Mouse (Mus musculus) ovary, postnatal 36 days (tissue): ENCODE results near the gene Sult4a1.
A peak's percentile ranks its signal among the peaks of the same experiment; 100 is the strongest.
"Not testable (repeated sequence)": the region's sequence is repeated elsewhere in the genome, so short reads cannot be mapped to it uniquely, and the experiment has no call there.

ENCODE experiments used
- DNase-seq: peaks from one replicate; pipeline ENCODE4 v3.0.0; 2022; ENCODE audit warnings: low spot score, mixed read lengths

Gene Sult4a1

DNA sequence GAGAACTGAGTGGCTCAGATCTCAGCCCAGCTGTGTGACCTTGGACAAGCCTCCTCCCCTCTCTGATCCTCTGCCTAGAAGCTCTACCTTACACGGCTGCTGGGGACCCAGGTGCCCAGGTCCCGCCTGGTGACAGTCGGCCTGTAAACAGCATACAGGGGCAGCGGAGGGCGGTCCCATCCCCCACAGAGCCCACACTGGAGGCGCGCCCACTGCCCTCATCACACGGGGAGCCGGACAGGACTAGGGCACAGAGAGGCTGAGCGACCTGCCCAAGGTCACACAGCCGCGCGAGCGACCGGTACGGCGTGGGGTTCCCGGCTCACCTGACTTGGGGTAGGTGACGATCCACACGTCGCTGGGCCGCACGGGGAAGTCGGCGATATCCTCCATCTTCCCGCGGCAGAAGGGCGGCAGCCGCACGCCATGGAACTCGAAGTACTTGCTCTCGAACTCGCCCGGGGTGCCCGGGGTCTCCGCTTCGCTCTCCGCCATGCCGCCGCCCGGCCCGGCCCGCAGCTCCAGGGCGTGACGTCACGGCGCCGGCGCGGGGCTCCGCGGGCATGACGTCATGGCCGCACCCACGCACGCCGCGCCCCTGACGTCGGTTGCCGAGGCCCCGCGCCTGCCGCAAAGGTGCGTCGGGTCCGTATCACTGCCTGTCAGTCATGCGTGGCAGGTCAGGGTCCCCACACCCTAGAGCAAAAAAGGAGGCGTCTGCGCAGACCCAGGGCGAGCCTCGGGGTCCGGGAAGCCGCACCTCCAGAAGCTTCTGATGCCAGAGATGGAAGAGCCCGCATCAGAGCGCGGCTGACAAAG lies at the start of gene Sult4a1:
Gene Sult4a1, minus strand, starts transcription at position 650 of the 819 bp plus-strand sequence.
- DNase-seq = no peak

- no peak for DNase-seq
Observed at GRCm38 (mm10) chr15:84140929-84141328, 35.4 kb upstream of the Sult4a1 start.

GRCm38 (mm10) chr15:84140109-84140508 lies 34.6 kb upstream of the Sult4a1 start:
- DNase-seq = no peak

- DNase-seq = no peak
Observed at GRCm38 (mm10) chr15:84139592-84140005, 34.0 kb upstream of the Sult4a1 start.

GRCm38 (mm10) chr15:84136473-84137415 lies 31.2 kb upstream of the Sult4a1 start:
- no peak for DNase-seq

DNA sequence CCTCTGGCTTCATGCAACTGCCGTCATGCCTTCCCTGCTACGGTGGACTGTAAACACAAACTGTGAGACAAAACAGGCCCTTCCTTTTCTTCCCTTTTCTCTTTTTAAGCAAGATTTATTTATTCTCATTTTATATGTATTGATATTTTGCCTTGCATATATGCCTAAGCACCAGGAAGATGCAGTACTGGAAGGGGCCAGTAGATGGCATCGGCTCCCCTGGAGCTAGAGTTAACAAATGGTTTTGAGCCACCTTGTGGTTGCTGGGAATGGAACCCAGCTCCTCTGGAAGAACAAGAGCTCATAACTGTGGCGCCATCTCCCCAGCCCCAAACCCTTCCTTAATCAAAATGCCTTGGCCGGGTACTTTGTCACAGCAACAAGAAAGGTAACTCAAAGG lies 29.9 kb upstream of the Sult4a1 start:
- DNase-seq = no peak

GRCm38 (mm10) chr15:84133440-84133839 lies 27.9 kb upstream of the Sult4a1 start:
- DNase-seq = no peak

- DNase-seq = no peak
Observed at GRCm38 (mm10) chr15:84131971-84132370, 26.4 kb upstream of the Sult4a1 start.

DNA sequence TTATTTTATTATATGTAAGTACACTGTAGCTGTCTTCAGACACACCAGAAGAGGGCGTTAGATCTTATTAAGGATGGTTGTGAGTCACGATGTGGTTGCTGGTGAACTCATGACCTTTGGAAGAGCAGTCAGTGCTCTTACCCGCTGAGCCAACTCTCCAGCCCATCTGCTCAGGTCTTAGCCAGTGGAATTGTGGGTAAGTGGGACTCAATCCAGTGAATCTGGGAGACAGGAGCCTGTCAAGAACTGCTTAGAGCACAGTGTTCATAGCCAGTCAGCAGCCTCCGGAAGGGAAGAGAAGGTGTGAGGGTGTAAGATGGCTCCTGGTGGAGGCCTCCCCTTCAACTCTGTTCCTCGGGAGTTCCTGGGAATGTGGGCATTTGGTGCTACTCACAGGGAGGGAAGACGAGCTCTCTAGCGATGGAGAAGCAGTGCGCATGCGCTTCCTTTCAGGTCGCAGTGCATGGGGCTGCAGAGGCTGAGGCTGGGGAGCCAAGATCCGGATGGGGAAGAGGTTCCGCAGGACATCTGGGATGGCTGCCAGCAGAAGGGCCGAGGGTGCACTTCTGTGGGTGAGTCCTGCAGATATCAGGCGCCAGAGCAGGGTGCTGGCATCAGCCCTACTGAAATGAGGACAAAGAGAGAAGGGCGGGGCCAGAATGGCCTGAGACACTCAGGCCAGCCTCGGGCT lies 25.7 kb upstream of the Sult4a1 start:
- peak; percentile 44 for DNase-seq

DNA sequence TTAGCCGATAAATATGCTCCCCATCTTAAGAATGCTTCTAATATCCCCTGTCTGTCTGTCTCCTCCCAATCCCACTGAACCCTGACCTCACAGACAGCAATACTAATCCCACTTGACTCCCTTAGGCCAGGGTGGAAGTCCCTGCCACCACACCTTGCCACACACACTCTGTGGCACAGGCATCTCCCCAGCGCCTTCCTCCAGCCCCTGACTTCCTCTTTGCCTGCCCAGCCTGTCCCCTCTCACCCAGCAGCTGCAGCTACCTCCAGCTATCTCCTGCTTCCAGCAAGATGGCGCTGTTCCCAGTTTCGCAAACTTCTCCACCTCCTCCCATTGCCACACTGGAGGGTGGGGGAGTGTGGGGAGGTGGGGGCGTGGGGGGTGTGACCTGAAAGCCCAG lies 21.3 kb upstream of the Sult4a1 start:
- DNase-seq = no peak

DNA sequence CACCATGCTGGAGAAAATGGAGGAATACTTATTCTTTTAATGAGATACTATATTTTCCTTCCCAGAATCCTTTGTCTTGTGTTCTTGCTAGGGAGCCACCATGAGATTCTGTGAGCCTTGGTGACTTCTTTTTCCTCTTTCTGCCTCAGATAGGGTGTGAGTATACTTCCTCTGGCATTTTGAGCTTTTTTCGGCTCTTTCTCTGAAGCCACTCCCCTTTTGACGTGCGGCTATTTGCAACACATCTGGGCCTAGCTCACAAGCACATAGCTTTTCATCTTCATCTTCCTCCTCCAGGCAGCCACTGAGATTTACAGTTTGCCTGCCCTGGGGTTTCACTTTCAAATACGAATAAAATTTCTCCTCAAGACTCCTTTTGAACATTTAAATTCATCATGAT lies 20.9 kb upstream of the Sult4a1 start:
- no peak for DNase-seq

DNA sequence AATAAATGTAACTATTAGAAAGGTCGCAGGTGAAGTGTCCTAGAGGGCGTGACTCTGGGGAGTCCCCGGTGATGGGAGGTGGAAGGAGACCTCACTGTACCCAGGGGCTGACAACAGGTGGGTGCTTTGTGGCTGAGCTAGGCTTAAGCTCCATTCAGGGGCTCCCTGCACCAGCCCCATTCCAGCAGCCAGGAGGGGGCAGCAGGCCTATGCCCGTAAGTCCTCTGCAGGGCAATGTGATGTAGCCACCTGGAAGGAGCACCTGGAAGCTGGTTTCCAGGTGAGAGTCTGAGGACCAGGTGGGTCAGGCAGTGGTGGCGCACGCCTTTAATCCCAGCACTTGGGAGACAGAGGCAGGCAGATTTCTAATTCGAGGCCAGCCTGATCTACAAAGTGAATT lies 18.5 kb upstream of the Sult4a1 start:
- no peak for DNase-seq

GRCm38 (mm10) chr15:84123075-84123474 lies 17.5 kb upstream of the Sult4a1 start, which contains the start of gene Pnpla5:
Gene Pnpla5 (minus strand): TSS chr15:84123175.
- no peak for DNase-seq

- no peak for DNase-seq
Observed at GRCm38 (mm10) chr15:84121036-84121435, 15.5 kb upstream of the Sult4a1 start.

DNA sequence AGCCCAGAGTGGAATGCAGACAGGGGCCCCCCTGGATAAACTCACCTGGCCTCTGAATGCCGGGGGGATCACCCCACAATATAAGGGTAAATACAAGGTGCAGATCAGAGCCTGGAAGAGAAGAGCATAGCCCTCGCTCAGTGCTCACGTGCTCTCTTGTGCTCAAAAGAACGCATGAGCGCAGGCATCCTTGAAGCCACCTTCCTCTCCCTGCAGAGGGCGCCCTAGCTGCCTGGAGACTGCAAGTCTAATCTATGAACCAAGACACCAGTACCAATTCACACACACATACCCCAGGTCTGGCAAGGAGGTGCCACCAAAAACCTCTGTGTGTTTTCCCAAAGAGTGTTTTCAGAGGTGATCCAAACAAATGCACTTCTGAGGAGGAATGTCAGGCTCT lies 15.1 kb upstream of the Sult4a1 start:
- DNase-seq = no peak

DNA sequence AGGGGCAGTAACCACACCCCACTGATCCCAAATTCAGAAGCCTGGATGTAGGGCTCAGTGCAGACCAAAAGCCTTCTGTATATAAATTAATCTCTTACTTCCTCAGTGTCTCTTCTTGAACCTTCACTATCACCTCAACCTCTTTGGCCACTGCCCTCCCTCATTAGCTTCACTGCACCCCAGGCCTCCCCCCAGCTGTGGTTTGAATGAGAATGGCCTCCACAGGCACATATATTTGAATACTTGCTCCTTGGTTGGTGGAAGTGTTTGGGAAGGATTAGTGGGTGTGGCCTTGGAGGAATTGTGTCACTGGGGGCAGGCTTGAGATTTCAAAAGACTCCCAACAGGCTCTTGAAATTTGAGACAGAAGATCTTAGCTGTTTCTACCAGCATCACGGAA lies 10.9 kb upstream of the Sult4a1 start:
- no peak for DNase-seq

DNA sequence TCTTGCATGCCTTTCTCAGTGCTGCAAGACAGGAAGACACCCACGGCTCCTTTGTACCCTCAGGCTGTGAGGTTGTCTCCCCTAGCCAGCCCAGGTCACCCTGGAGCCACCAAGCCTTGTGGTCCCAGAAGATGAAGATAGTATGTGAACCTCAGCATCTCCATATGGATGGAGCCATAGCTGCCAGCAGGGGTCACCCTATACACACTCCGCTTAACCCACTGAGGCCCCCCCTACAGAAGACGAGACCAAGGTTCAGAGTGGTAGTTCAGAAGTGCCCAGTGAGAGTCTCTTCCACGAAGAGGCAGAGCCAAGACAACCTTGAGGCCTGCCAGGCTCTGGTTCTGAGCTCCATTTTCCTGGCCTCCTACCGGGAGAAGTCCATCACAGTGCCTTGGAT lies 10.2 kb upstream of the Sult4a1 start:
- DNase-seq = no peak

DNA sequence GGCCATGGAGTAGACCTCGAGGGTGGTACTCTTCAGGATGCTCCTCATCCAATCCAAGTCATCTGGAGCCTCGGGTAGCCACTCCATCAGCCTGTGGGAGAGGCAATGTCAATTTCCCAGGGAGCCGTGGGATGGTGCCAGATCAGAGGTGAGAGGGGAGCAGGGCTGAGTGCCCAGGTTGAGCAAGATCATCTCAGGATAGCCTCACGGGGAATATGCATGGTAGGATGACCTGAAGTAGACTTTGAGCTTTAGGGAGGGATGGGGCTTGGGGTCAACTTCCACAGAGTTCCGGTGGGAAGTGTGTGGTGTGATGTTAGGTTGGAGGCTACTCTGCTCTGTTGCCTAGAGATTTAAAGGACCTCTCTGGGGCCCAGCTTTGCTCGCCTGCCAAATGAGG lies 8.3 kb upstream of the Sult4a1 start:
- no peak for DNase-seq

GRCm38 (mm10) chr15:84108899-84109298 lies 3.3 kb upstream of the Sult4a1 start:
- DNase-seq = peak; percentile 40

- DNase-seq = no peak
Observed at GRCm38 (mm10) chr15:84105924-84106500, 458 bp upstream of the Sult4a1 start.

DNA sequence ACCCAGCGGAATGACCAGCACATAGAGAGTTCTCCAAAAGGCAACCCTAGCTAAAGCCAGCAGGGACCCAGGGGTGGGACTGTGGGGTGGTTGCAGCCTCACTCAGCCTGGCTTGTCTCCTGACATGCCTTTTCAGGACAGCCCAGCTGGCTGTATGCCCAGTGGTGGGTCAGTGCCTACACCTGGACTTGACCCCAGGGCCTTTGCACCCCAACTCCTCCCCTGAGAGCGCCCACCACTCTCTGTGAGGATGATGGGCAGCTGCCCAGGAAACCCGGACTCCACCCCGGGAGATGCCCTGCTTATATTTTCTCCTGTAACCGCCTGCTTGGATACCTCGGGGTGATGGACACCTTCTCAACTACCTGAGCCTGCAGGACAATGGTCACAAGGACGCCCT lies 928 bp downstream of the Sult4a1 start:
- no peak for DNase-seq

GRCm38 (mm10) chr15:84097536-84097935 lies 8.0 kb downstream of the Sult4a1 start:
- not testable (repeated sequence) for DNase-seq
